Mouse (Mus musculus): ENCODE data around the gene Bcap31. TPM values are rescaled to one million over a fixed set of nuclear protein-coding genes. Genes with fewer than 3 reads are reported as not detected.

Gene Bcap31
- total and polyA plus RNA-seq, 3 experiments: 119 to 239 (median 176) TPM

- Histone ChIP-seq H3K27me3 (replicated peaks) (no peaks in the 10 kb centered on the region), H3K9me3 (replicated peaks; ENCODE audit: low read length) (no peaks in the 10 kb centered on the region), H3K27ac (ENCODE audit: insufficient read depth, low read depth) (peak overlapping the region; percentile 97), H3K36me3 (replicated peaks in 1 of 2; ENCODE audit: control insufficient read depth in 1 of 2, insufficient read depth in 1 of 2, low read length in 1 of 2) (peaks cover 0 to 13% of the 10 kb centered on the region in 2 experiments), H3K4me1 (ENCODE audit: control insufficient read depth in 1 of 2, insufficient read depth in 2 of 2) (peaks cover 10 to 34% of the 10 kb centered on the region in 2 experiments; a peak in 3 of 4 replicates), H3K79me2 (replicated peaks; ENCODE audit: control insufficient read depth, extremely low read depth, insufficient read depth, poor library complexity, severe bottlenecking) (peaks cover 26% of the 10 kb centered on the region), H3K4me2 (ENCODE audit: insufficient read depth, low read depth, poor library complexity, severe bottlenecking) (peak overlapping the region; percentile 83), H3K9ac (ENCODE audit: insufficient read depth, low read depth) (peak overlapping the region; percentile 71), H3K4me3 (replicated peaks in 1 of 3; ENCODE audit: low read depth in 2 of 3, low read length in 2 of 3, poor library complexity in 1 of 3) (peak overlapping the region; percentile 64 to 69 (median 66))
- in situ Hi-C loops (cut with MboI; ENCODE audit: low pct_ligation_motif_present, low pct_unique_long_range_greater_than_20kb, low sequenced_read_pairs) (no loop called here), dilution Hi-C loops (cut with MboI; ENCODE audit: extremely low pct_ligation_motif_present, extremely low pct_unique_long_range_greater_than_20kb, low sequenced_read_pairs) (no loop called here)
- TF ChIP-seq MAFK (IDR thresholded peaks at IDR 0.05; ENCODE audit: insufficient replicate concordance, low read length): no peak
- no peak for TF ChIP-seq GABPA (IDR thresholded peaks at IDR 0.05; ENCODE audit: insufficient replicate concordance, low read depth, low read length)
- no peak for TF ChIP-seq MEF2A (IDR thresholded peaks at IDR 0.05; ENCODE audit: borderline replicate concordance, low read depth, low read length)
- no peak for TF ChIP-seq JUND (conservative IDR thresholded peaks at IDR 0.05; ENCODE audit: low read depth, low read length)
- peak; percentile 16 for DNase-seq (ENCODE audit: extremely low read depth)
Observed at GRCm38 (mm10) chrX:73717667-73718066, 1.7 kb upstream of the Bcap31 start.

GRCm38 (mm10) chrX:73716709-73717545 lies 952 bp upstream of the Bcap31 start:
- dilution Hi-C loops (cut with MboI; ENCODE audit: extremely low pct_ligation_motif_present, extremely low pct_unique_long_range_greater_than_20kb, low sequenced_read_pairs) (no loop called here), in situ Hi-C loops (cut with MboI; ENCODE audit: low pct_ligation_motif_present, low pct_unique_long_range_greater_than_20kb, low sequenced_read_pairs) (no loop called here)
- peak; percentile 3 for DNase-seq (ENCODE audit: extremely low read depth)
- Histone ChIP-seq H3K9ac (ENCODE audit: insufficient read depth, low read depth) (peak overlapping the region; percentile 71), H3K27ac (ENCODE audit: insufficient read depth, low read depth) (peak overlapping the region; percentile 97), H3K9me3 (replicated peaks; ENCODE audit: low read length) (no peaks in the 10 kb centered on the region), H3K79me2 (replicated peaks; ENCODE audit: control insufficient read depth, extremely low read depth, insufficient read depth, poor library complexity, severe bottlenecking) (peaks cover 27% of the 10 kb centered on the region), H3K4me2 (ENCODE audit: insufficient read depth, low read depth, poor library complexity, severe bottlenecking) (peak overlapping the region; percentile 83), H3K27me3 (replicated peaks) (no peaks in the 10 kb centered on the region), H3K4me3 (replicated peaks in 1 of 3; ENCODE audit: low read depth in 2 of 3, low read length in 2 of 3, poor library complexity in 1 of 3) (peak overlapping the region; percentile 64 to 69 (median 66)), H3K4me1 (ENCODE audit: control insufficient read depth in 1 of 2, insufficient read depth in 2 of 2) (peaks cover 10 to 34% of the 10 kb centered on the region in 2 experiments; a peak in 3 of 4 replicates), H3K36me3 (replicated peaks in 1 of 2; ENCODE audit: control insufficient read depth in 1 of 2, insufficient read depth in 1 of 2, low read length in 1 of 2) (peaks cover 3 to 17% of the 10 kb centered on the region in 2 experiments)
- TF ChIP-seq NELFE (IDR thresholded peaks at IDR 0.05; ENCODE audit: low read depth, low read length): 0 out of 2 replicates have a peak, but pooled peaks have one; percentile 38
- TF ChIP-seq MYC (IDR thresholded peaks at IDR 0.05; ENCODE audit: low read depth, low read length): no peak
- no peak for TF ChIP-seq USF2 (conservative IDR thresholded peaks at IDR 0.05; ENCODE audit: low read depth, low read length)
- TF ChIP-seq POLR2A (IDR thresholded peaks at IDR 0.05; ENCODE audit: low read depth, low read length): peak; percentile 54

- in situ Hi-C loops (cut with MboI; ENCODE audit: low pct_ligation_motif_present, low pct_unique_long_range_greater_than_20kb, low sequenced_read_pairs): no loop called here
- Histone ChIP-seq H3K4me3 (replicated peaks in 1 of 3; ENCODE audit: low read depth in 2 of 3, low read length in 2 of 3, poor library complexity in 1 of 3) (peak overlapping the region; percentile 68 to 76 (median 68)), H3K4me1 (ENCODE audit: control insufficient read depth in 1 of 2, insufficient read depth in 2 of 2) (peaks cover 8 to 26% of the 10 kb centered on the region in 2 experiments; a peak in 3 of 4 replicates), H3K27me3 (replicated peaks) (no peaks in the 10 kb centered on the region), H3K27ac (ENCODE audit: insufficient read depth, low read depth) (peak overlapping the region; percentile 57; the same call in 1 of the 2 replicates), H3K79me2 (replicated peaks; ENCODE audit: control insufficient read depth, extremely low read depth, insufficient read depth, poor library complexity, severe bottlenecking) (peaks cover 28% of the 10 kb centered on the region), H3K9me3 (replicated peaks; ENCODE audit: low read length) (no peaks in the 10 kb centered on the region), H3K36me3 (replicated peaks in 1 of 2; ENCODE audit: control insufficient read depth in 1 of 2, insufficient read depth in 1 of 2, low read length in 1 of 2) (peaks cover 5 to 22% of the 10 kb centered on the region in 2 experiments), H3K4me2 (ENCODE audit: insufficient read depth, low read depth, poor library complexity, severe bottlenecking) (peak overlapping the region; percentile 78; the same call in 1 of the 2 replicates), H3K9ac (ENCODE audit: insufficient read depth, low read depth) (peak overlapping the region; percentile 70)
- peak; percentile 61 for DNase-seq (ENCODE audit: extremely low read depth)
- TF ChIP-seq NELFE (IDR thresholded peaks at IDR 0.05; ENCODE audit: low read depth, low read length) (peak; percentile 84; the same call in 1 of the 2 replicates), RAD21 (IDR thresholded peaks at IDR 0.05; ENCODE audit: low read depth, low read length) (peak; percentile 20), CTCF (conservative IDR thresholded peaks at IDR 0.05 in 1 of 2, IDR thresholded peaks at IDR 0.05 in 1 of 2; ENCODE audit: low read depth in 2 of 2, low read length in 2 of 2) (peak in 1 of 2 experiments; percentile 52; a peak in 2 of 4 replicates), SIN3A (IDR thresholded peaks at IDR 0.05; ENCODE audit: low read length) (peak; percentile 54; the same call in 1 of the 2 replicates), E2F4 (IDR thresholded peaks at IDR 0.05; ENCODE audit: insufficient replicate concordance, low read depth, low read length) (no peak)
- dilution Hi-C loops (cut with MboI; ENCODE audit: extremely low pct_ligation_motif_present, extremely low pct_unique_long_range_greater_than_20kb, low sequenced_read_pairs): no loop called here
Observed at GRCm38 (mm10) chrX:73715476-73716108, 383 bp downstream of the Bcap31 start.
